Mouse (Mus musculus) brain, adult 2 months (tissue): ENCODE data around the gene Ccdc180.

Source experiments
- DNase-seq: peaks from one replicate; pipeline ENCODE4 v3.0.0; 2011; ENCODE audit warnings: low read depth, low spot score

The Ccdc180 gene

DNA sequence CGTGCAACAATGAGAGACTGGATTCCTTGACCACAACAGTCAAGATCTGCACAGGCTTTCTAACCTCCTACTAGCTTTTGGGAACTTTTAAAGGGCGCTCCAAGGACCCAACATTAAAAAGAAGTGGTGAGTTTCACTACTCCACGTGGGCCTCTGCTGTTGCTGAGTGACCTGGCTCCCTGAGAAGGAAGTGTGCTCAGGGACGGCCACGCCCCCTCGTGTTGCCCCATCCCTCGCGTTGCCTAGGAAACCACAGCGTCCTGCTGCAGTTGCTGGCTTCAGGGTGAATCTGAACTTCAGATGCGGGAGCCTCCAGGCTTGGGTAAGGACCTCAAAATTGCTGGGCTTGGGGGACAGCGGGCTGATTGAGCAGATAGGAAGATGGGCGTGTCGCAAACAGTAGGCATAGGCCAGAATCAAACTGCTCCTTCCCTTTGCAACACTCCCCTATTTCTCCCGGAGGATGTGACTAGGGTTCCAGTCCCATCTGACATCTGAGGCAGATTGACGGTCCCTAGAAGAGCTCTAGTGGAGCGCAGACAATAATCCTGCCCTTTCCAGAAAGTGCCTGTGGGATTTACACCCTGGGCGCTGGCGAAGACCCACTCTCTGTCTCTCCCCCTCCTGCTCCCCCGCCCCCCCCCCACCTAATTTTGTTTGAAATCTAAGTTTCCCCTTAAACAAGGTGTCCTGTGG, at the start of gene Ccdc180:
Gene Ccdc180, plus strand, starts transcription at position 238 of the 696 bp plus-strand sequence.
- peak; percentile 58 for DNase-seq

- peak; percentile 82 for DNase-seq
These were observed 45.7 kb upstream of the Ccdc180 start for GRCm38 (mm10) chr4:45844355-45844754.

- no peak for DNase-seq
These were observed 43.8 kb upstream of the Ccdc180 start for GRCm38 (mm10) chr4:45846263-45846662.

DNA sequence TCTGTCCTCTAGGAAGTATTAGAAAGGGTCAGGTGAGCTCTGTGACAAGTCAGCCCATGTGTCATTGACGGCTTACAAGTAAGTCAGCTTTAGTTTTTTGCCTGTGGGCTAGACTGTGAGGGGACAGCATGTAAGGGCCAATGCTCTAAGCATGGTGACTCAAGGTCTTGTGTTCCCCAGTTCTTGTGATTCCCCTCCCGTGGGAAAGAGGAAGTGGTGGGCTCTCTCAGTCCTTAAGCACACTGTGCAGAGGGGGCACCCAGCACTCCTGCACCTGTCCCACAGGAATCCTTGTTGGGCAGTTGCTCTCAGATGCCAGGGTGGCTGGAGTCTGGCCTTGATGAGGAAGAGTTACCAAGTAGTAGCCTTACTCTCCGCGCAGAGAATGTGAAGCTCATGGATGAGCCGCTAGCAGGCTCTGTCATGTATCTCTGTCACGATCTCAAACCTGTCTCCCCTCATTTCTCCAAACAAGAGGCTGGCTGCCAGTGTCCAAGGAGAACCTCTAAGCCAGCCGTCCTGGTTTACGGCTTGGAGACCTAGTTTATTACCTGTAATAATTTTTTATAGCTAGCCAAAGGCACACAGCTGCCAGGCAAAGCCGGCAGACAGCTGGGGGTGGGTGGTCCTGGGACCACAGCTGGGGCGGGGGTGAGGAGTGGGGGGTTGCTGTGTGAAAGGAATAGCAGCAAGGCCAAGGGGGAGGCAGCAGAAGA, 41.8 kb upstream of the Ccdc180 start, which contains the start of gene Stra6l:
Gene Stra6l, plus strand, starts transcription at position 556 of the 716 bp plus-strand sequence.
- no peak for DNase-seq

DNA sequence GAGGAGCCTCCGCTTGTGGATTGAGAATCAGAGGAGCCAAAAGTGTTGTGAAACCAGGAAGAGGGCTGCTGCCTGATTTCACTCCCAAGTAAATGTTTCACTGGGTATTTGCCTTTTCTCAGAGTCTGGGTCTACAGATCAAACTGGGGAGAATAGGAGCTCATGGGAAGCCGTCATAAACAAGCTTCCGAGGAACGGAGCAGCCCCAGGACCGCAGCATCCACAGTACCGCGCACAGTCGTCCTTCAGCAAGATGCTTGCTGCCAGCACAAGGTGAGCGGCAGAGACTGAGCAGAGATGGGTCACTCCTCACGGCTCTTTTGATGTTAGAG, 41.3 kb upstream of the Ccdc180 start:
- no peak for DNase-seq

DNA sequence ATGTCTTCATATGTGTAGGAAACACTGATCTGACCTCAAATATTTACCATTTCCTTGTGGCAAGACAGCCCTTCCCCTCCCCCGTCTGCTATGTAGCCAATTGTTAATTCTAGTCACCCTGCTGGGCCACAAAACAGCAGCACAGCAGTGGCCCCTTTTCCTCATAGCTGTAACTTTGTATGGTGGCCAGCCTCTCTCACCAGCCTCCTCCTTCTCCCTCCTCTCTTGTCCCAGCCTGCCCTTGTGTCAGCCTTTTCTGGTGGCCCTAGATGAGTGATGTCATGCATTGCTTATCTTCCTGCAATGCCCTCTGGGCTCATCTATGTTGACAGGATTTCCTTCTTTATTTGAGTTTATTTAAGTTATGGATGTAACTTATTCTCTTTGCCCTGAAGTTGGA, 40.7 kb upstream of the Ccdc180 start:
- DNase-seq = no peak

DNA sequence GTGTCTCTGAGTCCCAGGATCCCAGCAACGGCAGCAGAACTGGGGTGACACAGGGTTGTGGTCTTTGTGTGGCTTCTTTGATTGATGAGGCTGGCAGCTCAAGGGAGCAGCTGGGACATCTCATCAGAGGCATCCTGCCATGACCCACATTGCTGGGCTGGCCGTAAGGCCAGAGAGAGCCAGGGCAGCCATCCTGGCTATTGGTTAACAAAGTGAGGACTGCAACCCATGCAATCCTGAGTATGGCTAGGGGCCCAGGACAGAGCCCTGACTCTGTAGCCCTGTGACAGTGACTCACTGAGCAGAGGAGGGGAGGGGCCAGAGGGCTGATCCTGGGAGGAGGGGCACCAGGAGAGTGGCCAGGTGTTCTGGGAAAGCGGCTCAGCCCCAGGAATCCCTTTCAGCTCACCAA, 38.5 kb upstream of the Ccdc180 start:
- DNase-seq = peak; percentile 7

- no peak for DNase-seq
These were observed 36.4 kb upstream of the Ccdc180 start for GRCm38 (mm10) chr4:45853496-45854246.

DNA sequence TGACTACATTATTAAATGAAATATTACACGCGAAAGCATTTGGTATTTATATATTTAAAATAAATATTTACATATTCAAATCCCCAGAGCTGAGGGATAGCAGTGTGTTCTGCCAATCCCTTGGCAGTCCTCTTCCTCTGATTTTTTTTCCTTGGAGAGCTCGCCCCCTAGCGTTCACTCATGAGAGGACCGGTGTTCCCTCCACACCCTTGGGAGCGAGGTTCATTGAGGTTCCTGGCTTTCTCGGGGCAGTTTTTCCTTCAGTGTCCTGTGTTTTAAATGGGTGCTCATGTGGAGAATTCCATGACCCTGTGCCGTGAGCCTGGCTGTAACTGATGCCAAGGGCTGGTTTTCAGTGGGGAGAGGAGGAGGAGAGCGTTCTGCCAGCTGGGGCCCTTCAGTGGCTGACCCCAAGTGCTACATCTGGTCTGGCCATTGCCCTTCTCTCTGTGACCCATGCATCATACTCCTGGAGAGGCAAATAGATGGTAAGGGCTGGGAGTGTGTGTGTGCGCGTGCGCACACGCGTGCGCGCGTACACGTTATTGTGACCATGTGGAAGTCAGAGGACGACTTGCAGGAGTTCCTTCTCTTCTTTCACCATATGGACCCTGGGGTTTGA, 34.2 kb upstream of the Ccdc180 start:
- peak; percentile 80 for DNase-seq

DNA sequence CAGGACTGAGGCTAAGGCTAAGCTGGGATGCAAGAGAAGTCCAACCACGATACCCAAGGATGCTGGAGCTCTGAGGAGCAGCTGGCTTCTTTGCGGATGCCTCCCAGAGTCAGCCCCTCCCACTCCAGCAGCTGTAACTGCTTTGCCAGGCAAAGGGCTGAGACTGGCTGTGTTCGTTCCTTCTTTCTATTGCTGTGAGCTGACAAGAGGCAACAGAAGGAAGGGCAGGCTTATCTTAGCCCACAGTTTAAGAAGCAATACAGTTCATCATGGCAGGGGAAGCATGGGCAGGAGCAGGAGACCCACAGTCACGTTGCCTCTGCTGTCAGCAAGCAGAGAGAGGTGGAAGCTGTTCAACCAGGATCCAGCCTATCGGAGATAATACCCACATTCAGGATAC, 28.9 kb upstream of the Ccdc180 start:
- peak; percentile 26 for DNase-seq

DNA sequence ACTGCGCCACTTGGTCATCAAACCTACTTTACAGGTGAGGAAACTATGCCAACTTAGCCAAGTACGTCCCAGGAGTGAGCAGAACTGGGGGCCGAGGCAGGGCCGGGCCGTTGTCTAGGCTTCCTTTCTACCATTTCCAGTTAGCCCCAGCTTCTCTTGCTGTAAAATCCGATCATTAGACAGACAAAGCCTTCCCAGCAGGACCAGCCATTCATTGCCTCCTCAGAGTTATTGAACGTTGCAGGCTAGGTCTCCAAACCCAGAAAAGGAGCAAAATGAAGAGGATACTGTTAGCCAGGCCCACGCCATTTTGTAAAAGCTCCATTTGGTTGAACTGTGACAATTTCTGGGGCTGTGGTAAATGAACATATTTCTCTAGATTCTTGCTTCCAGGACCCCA, 22.7 kb upstream of the Ccdc180 start:
- no peak for DNase-seq

- no peak for DNase-seq
These were observed 20.9 kb upstream of the Ccdc180 start for GRCm38 (mm10) chr4:45869021-45869815.

DNA sequence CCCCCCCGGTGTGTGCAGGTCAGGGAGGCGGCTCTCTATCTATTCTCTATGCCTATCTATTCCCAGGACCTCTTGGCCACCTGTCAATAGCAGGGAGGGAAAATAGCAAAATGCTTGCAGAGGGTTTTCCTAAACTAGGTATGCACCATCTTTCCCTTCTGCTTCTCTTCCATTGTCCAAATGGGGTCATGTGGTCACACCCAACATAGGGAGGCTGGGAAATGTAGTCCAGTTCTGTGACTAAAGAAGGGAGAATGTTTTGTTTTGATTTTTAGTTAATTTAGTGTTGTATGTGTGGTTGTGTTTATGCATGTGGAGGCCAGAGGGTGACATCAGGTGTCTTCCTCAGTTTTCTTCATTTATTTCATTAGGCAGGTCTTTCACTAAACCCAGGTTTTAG, 18.0 kb upstream of the Ccdc180 start:
- DNase-seq = peak; percentile 8

GRCm38 (mm10) chr4:45878929-45879328, 11.2 kb upstream of the Ccdc180 start:
- peak; percentile 74 for DNase-seq

DNA sequence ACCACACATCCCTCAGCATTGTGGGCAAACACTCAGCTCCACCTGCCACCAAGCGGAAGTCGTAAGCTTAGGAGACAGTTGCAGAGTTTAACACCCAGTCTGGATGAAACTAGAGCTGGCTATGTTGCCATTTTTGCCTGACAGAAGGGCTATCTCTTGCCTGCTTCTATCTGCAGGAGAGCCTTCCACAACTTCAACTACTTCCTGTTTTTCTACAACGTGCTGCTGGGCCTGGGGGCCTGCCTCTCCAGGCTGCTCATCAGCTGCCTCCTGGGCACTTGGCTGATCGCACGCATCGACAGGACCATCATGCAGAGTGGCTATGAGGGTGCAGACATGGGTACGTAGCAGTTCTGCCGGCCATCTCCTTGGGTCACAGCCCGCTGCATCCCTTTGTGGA, 7.6 kb upstream of the Ccdc180 start:
- DNase-seq = no peak

DNA sequence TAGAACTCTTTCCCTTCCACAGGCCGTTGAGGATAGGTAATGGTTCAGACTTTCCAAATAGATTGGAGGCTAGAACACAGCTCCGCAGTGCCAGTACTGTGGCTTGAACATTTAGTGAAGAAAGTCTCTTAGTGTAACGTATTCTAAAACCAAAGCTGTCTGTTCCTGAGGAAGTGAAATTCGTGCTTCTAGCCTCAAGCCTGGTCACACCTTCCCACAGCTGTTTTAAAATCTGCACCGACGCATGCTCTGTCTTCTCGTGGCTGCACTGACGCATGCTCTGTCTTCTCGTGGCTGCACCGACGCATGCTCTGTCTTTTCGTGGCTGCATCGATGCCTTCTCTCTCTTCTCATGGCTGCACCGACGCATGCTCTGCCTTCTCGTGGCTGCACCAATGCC, 6.9 kb upstream of the Ccdc180 start:
- no peak for DNase-seq

- DNase-seq = no peak
These were observed 616 bp upstream of the Ccdc180 start for GRCm38 (mm10) chr4:45889487-45889886.

GRCm38 (mm10) chr4:45896425-45897081, 6.5 kb downstream of the Ccdc180 start:
- no peak for DNase-seq

DNA sequence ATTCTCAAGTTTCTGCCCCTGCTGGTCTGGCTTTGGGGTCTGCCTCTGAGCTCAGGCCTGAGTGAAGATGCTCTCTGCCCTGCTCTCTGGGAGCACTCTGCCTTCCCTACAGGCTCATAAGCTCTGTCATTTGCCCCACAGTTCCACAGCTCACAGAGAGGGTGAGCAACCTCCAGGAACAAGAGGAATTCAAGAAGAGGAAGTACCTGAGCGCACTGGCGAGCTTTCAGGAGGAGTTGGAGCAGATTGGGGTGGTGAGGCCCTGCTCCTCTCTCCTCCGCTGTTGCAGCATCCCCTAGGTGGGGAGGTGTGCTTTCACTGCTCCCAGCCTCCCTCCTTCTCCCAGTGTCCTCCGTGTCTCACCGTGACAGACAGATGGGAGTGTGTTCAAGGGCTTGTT, 8.3 kb downstream of the Ccdc180 start:
- DNase-seq = no peak

- peak; percentile 59 for DNase-seq
These were observed 19.2 kb downstream of the Ccdc180 start for GRCm38 (mm10) chr4:45909256-45909655.

- DNase-seq = no peak
These were observed 19.8 kb downstream of the Ccdc180 start for GRCm38 (mm10) chr4:45909924-45910323.
